Mouse (Mus musculus): ENCODE results near the gene Denr. TPM values are rescaled to one million over a fixed set of nuclear protein-coding genes. Genes with fewer than 3 reads are reported as not detected.

Denr gene
- polyA plus RNA-seq, 1 experiment from 2014 or later = 42.8 TPM

DNA sequence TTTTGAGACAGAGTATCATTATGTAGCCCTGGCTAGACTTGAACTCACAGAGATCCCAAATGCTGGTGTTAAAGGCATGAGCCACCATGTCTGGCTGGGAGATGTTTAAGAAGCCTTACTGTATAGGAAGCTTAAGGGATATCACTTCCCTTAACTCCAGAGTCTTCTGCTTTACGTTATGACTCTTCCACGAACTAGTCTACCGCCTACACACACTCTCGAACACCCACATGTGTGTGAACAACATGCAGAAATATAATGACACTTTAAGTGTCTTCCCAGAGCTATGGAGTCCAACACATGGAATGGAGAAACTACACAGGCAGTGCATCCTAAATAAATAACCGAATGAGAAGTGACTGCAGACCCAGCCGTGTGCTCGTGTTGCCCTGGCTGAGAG lies 23.1 kb upstream of the Denr start:
- Histone ChIP-seq H3K9ac (no peak overlapping the region), H3K4me2 (no peak overlapping the region), H3K27ac (replicated peaks) (no peak overlapping the region), H3K27me3 (0 out of 2 replicates have a peak, but pooled peaks cover 3% of the 10 kb centered on the region), H3K9me3 (replicated peaks) (no peaks in the 10 kb centered on the region), H3K36me3 (replicated peaks) (no peaks in the 10 kb centered on the region), H3K4me1 (replicated peaks) (0 out of 2 replicates have a peak, but pooled peaks cover 9% of the 10 kb centered on the region), H3K4me3 (replicated peaks) (no peak overlapping the region)
- WGBS (ENCODE audit: insufficient replicate concordance) = 54% methylated on average over 7 of the region's 7 CpGs
- ATAC-seq (ENCODE audit: insufficient read depth) = no peak

DNA sequence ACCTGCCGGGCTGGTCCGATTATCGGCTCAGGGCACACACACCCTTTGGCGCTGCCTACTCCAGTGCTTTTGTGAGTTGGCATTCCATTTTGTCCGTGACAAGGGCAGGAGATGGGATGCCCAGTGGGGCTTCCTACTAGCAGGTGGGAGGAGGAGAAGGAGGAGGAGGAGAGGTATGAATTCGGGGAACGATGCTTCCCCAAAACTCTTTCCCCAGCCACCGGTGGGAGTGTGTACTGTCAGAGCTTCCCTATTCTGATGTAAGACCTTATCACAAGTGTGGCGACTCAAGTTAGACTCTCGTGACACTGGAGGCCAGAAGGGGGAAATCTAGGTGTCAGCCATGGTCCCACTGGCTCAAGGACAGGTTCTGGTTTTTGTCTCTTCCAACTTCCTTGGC lies 22.6 kb upstream of the Denr start:
- no peak overlapping the region for H3K4me3 ChIP-seq (replicated peaks)
- H3K9me3 ChIP-seq (replicated peaks) = no peaks in the 10 kb centered on the region
- H3K4me1 ChIP-seq (replicated peaks) = 0 out of 2 replicates have a peak, but pooled peaks cover 9% of the 10 kb centered on the region
- H3K36me3 ChIP-seq (replicated peaks) = no peaks in the 10 kb centered on the region
- H3K9ac ChIP-seq = no peak overlapping the region
- no peak overlapping the region for H3K4me2 ChIP-seq
- no peaks in the 10 kb centered on the region for H3K27me3 ChIP-seq
- ATAC-seq (ENCODE audit: insufficient read depth) = no peak
- H3K27ac ChIP-seq (replicated peaks) = no peak overlapping the region
- 39% methylated on average over 10 of the region's 10 CpGs for WGBS (ENCODE audit: insufficient replicate concordance)

DNA sequence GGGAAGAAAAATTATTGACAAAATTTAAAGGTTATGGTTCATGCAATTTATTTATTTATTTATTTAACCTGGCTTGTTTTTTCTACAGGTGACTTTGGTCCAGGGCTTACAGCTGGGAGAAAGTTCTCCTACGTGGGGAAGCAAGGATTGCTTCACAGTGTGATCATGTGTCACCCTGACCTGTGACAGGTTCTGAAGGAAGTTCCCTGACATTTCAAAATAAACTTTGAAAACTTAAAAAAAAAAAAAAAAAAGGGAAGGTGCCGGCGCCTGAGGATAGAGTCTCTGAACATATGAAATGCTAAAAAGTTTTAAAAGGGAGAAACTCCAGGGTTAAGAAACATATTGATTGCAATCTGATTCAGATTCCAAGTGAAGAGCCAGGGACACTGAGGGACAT lies 20.6 kb upstream of the Denr start:
- Histone ChIP-seq H3K4me2 (no peak overlapping the region), H3K9me3 (replicated peaks) (no peaks in the 10 kb centered on the region), H3K27me3 (no peaks in the 10 kb centered on the region), H3K36me3 (replicated peaks) (no peaks in the 10 kb centered on the region), H3K27ac (replicated peaks) (no peak overlapping the region), H3K9ac (no peak overlapping the region), H3K4me3 (replicated peaks) (no peak overlapping the region), H3K4me1 (replicated peaks) (peaks cover 11% of the 10 kb centered on the region; the same call in 1 of the 2 replicates)
- WGBS (ENCODE audit: insufficient replicate concordance) = 47% methylated on average over 3 of the region's 3 CpGs
- ATAC-seq (ENCODE audit: insufficient read depth) = no peak

DNA sequence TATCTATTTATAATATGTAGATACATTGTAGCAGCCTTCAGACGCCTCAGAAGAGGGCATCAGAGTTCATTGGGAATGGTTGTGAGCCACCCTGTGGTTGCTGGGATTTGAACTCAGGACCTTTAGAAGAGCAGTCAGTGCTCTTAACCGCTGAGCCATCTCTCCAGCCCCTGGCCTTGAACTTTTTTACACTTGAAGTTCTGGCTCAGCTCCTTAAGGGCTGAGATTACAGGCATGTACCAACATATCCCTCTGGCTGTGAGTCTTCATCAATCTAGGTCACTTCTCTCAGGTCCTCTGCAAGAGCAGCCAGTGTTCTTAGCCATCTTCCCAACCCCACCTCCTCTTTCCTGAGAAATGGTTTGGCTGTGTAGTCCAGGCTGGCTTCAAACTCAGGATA lies 16.7 kb upstream of the Denr start:
- no peak overlapping the region for H3K4me3 ChIP-seq (replicated peaks)
- H3K27me3 ChIP-seq = no peaks in the 10 kb centered on the region
- H3K36me3 ChIP-seq (replicated peaks) = no peaks in the 10 kb centered on the region
- peaks cover 10% of the 10 kb centered on the region; the same call in 1 of the 2 replicates for H3K4me1 ChIP-seq (replicated peaks)
- no peak for ATAC-seq (ENCODE audit: insufficient read depth)
- H3K9me3 ChIP-seq (replicated peaks) = no peaks in the 10 kb centered on the region
- no peak overlapping the region for H3K4me2 ChIP-seq
- WGBS (ENCODE audit: insufficient replicate concordance) = 57% methylated on average over 2 of the region's 2 CpGs
- H3K9ac ChIP-seq = no peak overlapping the region
- no peak overlapping the region for H3K27ac ChIP-seq (replicated peaks)

DNA sequence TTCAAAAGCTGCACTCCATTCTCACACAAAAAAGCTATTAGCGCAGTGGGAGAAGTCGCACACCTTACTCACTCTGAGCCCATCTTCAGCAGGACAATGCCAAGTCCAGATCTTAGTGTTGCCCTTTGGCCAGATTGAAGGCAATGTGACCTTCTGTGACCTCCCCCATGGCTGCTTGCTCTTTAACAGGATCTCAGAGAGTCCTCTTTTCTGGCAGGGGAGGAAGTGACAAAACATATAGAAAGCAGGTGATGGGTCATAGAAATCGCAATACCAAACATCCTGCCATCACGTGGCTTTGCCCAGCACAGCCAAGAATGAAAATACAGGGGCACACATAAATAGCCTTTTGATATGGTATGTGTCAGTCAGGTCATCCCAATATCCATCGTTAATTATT lies 16.0 kb upstream of the Denr start:
- no peak overlapping the region for H3K4me2 ChIP-seq
- H3K27ac ChIP-seq (replicated peaks) = no peak overlapping the region
- ATAC-seq (ENCODE audit: insufficient read depth) = no peak
- 58% methylated on average over 5 of the region's 5 CpGs for WGBS (ENCODE audit: insufficient replicate concordance)
- H3K27me3 ChIP-seq = no peaks in the 10 kb centered on the region
- H3K9me3 ChIP-seq (replicated peaks) = no peaks in the 10 kb centered on the region
- no peak overlapping the region for H3K4me3 ChIP-seq (replicated peaks)
- peaks cover 13% of the 10 kb centered on the region; the same call in 1 of the 2 replicates for H3K4me1 ChIP-seq (replicated peaks)
- no peak overlapping the region for H3K9ac ChIP-seq
- H3K36me3 ChIP-seq (replicated peaks) = no peaks in the 10 kb centered on the region

DNA sequence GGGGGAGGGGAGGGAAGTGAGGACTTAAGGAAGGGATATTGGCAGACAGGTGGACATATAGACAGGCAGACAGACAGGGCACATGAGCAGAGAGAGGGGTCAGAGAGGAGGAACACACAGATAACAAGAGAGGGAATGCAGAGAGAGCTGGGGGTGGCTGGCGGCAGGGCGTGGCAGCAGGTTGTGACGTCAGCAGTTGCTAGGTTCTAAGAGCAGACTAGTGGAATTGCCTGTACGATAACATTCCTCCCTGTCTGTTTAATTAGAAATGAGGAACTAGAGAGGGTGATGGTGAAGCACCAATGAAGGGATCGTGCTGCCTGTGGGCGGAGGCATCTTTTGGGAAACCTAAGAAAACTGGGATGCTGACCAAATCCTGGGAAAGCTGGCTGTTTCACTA lies 15.3 kb upstream of the Denr start:
- no peaks in the 10 kb centered on the region for H3K36me3 ChIP-seq (replicated peaks)
- no peak overlapping the region for H3K27ac ChIP-seq (replicated peaks)
- no peak overlapping the region for H3K4me2 ChIP-seq
- H3K4me3 ChIP-seq (replicated peaks) = no peak overlapping the region
- H3K9me3 ChIP-seq (replicated peaks) = no peaks in the 10 kb centered on the region
- peaks cover 13% of the 10 kb centered on the region; the same call in 1 of the 2 replicates for H3K4me1 ChIP-seq (replicated peaks)
- no peak for ATAC-seq (ENCODE audit: insufficient read depth)
- H3K9ac ChIP-seq = no peak overlapping the region
- no peaks in the 10 kb centered on the region for H3K27me3 ChIP-seq
- WGBS (ENCODE audit: insufficient replicate concordance) = 15% methylated on average over 6 of the region's 6 CpGs

DNA sequence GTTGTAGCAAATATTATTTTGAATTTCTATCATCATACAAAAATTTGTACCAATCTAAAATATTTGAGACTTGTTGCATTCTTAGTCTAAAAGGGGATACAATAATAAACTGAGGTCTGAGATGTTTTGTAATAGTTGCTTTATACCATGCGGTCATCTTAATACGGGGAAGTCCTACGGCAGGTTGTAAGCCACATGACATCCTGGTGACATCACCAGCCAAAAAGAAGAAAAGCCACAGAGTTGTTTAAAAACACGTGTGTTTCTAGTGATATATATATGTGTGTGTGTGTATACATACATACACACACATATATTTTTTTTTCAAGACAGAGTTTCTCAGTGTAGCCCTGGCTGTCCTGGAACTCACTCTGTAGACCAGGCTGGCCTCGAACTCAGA lies 13.5 kb upstream of the Denr start:
- ATAC-seq (ENCODE audit: insufficient read depth) = no peak

DNA sequence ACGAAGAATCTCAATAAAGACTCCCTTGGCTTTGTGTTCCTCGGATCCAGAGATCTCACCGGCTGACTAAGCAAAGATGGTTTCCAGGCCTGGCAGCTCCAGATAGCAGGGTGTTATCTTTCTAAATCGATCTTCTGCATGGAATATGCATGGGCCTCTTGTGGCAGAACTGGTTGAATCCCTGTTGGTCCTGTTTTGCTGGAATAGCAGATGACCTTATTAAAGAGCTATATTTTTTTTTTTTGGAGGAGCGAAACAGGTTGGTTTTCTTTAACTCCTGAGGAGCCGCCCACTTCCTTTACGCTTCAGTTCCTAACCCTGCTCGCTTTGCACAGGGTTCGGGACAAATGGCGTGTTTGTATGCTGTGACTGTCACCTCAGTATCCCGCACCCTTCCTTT lies 10.6 kb upstream of the Denr start:
- no peak overlapping the region for H3K4me2 ChIP-seq
- H3K4me3 ChIP-seq (replicated peaks) = no peak overlapping the region
- WGBS (ENCODE audit: insufficient replicate concordance) = 66% methylated on average over 11 of the region's 11 CpGs
- H3K27me3 ChIP-seq = no peaks in the 10 kb centered on the region
- peaks cover 7% of the 10 kb centered on the region; the same call in 1 of the 2 replicates for H3K4me1 ChIP-seq (replicated peaks)
- H3K9me3 ChIP-seq (replicated peaks) = no peaks in the 10 kb centered on the region
- H3K36me3 ChIP-seq (replicated peaks) = no peaks in the 10 kb centered on the region
- H3K27ac ChIP-seq (replicated peaks) = no peak overlapping the region
- no peak overlapping the region for H3K9ac ChIP-seq
- ATAC-seq (ENCODE audit: insufficient read depth) = no peak

More for the DNA sequence above, 13.5 kb upstream of the Denr start:
- WGBS (ENCODE audit: insufficient replicate concordance) = 57% methylated on average over 5 of the region's 5 CpGs
- no peaks in the 10 kb centered on the region for H3K36me3 ChIP-seq (replicated peaks)
- no peaks in the 10 kb centered on the region for H3K27me3 ChIP-seq
- no peak overlapping the region for H3K27ac ChIP-seq (replicated peaks)
- H3K4me1 ChIP-seq (replicated peaks) = peaks cover 13% of the 10 kb centered on the region; the same call in 1 of the 2 replicates
- H3K4me3 ChIP-seq (replicated peaks) = no peak overlapping the region
- no peaks in the 10 kb centered on the region for H3K9me3 ChIP-seq (replicated peaks)
- no peak overlapping the region for H3K4me2 ChIP-seq
- H3K9ac ChIP-seq = no peak overlapping the region

DNA sequence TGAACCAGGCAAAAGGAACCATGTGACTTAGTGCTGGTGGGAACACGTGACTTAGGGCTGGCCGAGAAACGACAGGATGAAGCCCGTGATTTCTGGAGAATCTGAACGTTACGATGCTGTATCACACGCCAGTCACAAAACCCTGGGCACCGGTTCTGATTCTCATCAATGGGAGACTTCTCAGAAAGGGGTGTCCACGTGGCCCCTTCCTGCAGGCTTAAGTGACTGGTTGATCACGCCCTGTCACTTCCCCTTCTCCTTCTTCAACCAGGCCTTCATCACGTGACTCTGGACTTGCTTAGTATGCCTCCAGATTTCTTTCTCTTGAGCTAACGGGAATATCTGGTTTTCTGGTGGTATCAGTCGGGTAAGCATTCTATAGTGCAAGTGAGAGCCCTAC lies 9.6 kb upstream of the Denr start:
- Histone ChIP-seq H3K4me3 (replicated peaks) (no peak overlapping the region), H3K36me3 (replicated peaks) (no peaks in the 10 kb centered on the region), H3K9me3 (replicated peaks) (no peaks in the 10 kb centered on the region), H3K4me2 (no peak overlapping the region), H3K4me1 (replicated peaks) (peaks cover 3% of the 10 kb centered on the region; the same call in 1 of the 2 replicates), H3K27ac (replicated peaks) (no peak overlapping the region), H3K27me3 (no peaks in the 10 kb centered on the region), H3K9ac (no peak overlapping the region)
- ATAC-seq (ENCODE audit: insufficient read depth) = no peak
- WGBS (ENCODE audit: insufficient replicate concordance) = 41% methylated on average over 13 of the region's 13 CpGs

DNA sequence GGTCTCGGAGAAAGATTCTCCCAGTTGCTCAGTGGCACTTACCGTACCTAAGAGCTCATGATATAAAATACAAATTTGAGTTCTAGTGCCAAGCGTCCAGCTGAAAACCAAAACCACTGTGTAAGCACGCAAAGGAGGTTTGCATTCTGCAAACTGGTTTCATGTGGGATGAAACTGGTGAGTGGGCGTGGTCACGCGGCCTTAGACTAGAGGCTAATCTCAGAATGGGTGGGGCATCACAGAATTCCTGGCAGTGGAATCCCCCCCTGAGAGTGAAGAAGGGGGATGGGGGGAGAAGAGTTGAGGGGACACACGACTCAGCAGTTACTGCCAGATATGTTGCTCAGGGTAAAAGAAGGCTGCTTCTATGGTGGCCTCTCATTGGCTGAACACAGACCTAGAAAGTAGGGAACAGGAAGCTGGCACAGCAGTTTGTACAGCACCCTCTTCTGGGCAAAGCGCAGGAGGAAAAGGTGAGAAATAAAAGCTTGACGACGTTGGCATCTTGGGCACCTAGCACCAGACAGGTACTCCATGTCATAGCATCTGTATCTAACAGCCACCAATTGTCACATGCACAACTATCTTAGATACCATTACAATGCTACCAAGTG lies 2.8 kb upstream of the Denr start:
- H3K9me3 ChIP-seq (replicated peaks) = no peaks in the 10 kb centered on the region
- H3K36me3 ChIP-seq (replicated peaks) = peaks cover 10% of the 10 kb centered on the region
- no peak for ATAC-seq (ENCODE audit: insufficient read depth)
- no peak overlapping the region for H3K27ac ChIP-seq (replicated peaks)
- peaks cover 27% of the 10 kb centered on the region for H3K4me1 ChIP-seq (replicated peaks)
- H3K9ac ChIP-seq = no peak overlapping the region
- no peak overlapping the region for H3K4me3 ChIP-seq (replicated peaks)
- no peaks in the 10 kb centered on the region for H3K27me3 ChIP-seq
- no peak overlapping the region for H3K4me2 ChIP-seq
- WGBS (ENCODE audit: insufficient replicate concordance) = 59% methylated on average over 11 of the region's 11 CpGs

DNA sequence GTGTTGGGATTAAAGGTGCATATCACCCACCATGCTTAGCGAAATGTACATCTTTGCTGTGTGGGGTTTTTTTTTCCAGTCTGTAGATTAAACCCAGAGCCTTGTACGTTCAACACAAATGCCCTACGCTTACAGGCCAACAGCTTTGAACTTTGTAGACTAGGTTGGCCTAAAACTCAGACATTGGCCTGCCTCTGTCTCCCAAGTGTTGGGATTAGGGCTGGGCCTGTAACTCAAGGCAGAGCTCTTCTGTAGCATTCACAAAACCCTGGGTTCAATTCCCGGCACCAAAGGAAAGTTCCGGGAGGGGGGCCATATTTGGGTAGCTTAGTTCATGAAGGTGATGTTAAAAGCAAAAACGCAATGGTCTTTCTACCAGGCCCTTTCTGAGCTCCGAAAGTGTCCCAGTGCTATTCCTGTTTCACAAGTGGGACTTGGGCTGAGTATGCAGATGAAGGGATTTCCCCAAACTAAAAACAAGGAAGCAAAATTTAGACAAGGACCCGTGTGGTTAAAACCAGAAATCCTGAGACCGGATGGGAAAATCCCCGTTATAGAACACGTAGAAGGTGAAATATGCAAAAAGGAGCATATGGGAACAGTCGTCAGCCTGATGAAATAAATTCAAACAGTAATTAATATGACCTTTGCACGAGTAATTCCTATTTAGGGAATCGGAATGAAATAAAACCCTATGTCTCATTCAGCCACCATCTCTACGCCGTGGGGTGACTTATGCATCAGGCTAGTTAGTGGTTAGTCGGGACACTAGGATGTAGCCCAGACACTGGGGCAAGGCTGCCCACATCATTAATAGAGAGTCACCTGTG lies 614 bp upstream of the Denr start:
- WGBS (ENCODE audit: insufficient replicate concordance) = 58% methylated on average over 17 of the region's 17 CpGs
- ATAC-seq (ENCODE audit: insufficient read depth) = no peak
- peak overlapping the region; percentile 93 for H3K4me3 ChIP-seq (replicated peaks)
- peaks cover 27% of the 10 kb centered on the region for H3K4me1 ChIP-seq (replicated peaks)
- no peak overlapping the region for H3K9ac ChIP-seq
- 0 out of 2 replicates have a peak overlapping the region, but pooled peaks have one; percentile 41 for H3K27ac ChIP-seq (replicated peaks)
- no peaks in the 10 kb centered on the region for H3K9me3 ChIP-seq (replicated peaks)
- H3K36me3 ChIP-seq (replicated peaks) = peaks cover 27% of the 10 kb centered on the region
- peak overlapping the region; percentile 95 for H3K4me2 ChIP-seq
- no peaks in the 10 kb centered on the region for H3K27me3 ChIP-seq
